Comparison of ENCODE assay signal across 19 mouse cellular contexts in genomic region chr12:16898221-16898620, GRCm38 (mm10). TPM values are rescaled to one million over a fixed set of nuclear protein-coding genes. Genes with fewer than 3 reads are reported as not detected.
DNase-seq lines count a peak whose midpoint lies in the region; ATAC-seq and TF ChIP-seq lines count a peak whose summit lies in the region.
"Had no signal": no experiment of that assay in that cellular context is flagged by ENCODE, and none has a peak within 500 bp of the region (broad histone marks: within the 10 kb centered on the region; RNA-seq: fewer than 3 reads in every experiment).

No protein-coding gene starts in this region.

- no peaks in the 10 kb centered on the region for H3K27me3 ChIP-seq in heart, embryonic 16.5 days (ENCODE audit: control insufficient read depth, insufficient read depth, low read length)
- H3K27me3 ChIP-seq in liver, embryonic 16.5 days (ENCODE audit: control insufficient read depth, insufficient read depth, low read depth, low read length) = no peaks in the 10 kb centered on the region
- H3K27me3 ChIP-seq: forebrain, embryonic 12.5 days; stomach, embryonic 15.5 days had no signal

- H3K4me2 ChIP-seq in heart, embryonic 16.5 days (ENCODE audit: low read depth, low read length) = no peak overlapping the region
- H3K4me2 ChIP-seq in liver, embryonic 16.5 days (ENCODE audit: low read depth, low read length) = peak overlapping the region; percentile 2; the same call in 1 of the 2 replicates
- H3K4me2 ChIP-seq: forebrain, embryonic 12.5 days; hindbrain, embryonic 14.5 days; stomach, embryonic 15.5 days had no signal

- no peak for ATAC-seq in heart, embryonic 16.5 days (replicated peaks; ENCODE audit: extremely low read depth, insufficient read depth, low FRiP score)
- no peak for ATAC-seq in liver, embryonic 16.5 days (ENCODE audit: low read depth)
- ATAC-seq: lung, postnatal 0 days; midbrain, embryonic 16.5 days had no signal

- intact Hi-C loops in gastrocnemius, adult 2 months (cut with DNase I) = loop anchor here (5.0 kb wide), 2 partner anchors 34 to 76 kb away; no protein-coding TSS in a partner anchor
- intact Hi-C loops in gastrocnemius, postnatal 36 days (cut with DNase I) = no loop called here

- peak overlapping the region; percentile 99; the same call in 1 of the 2 replicates for H3K4me3 ChIP-seq in gastrocnemius, adult 2 months
- H3K4me3 ChIP-seq in heart, embryonic 16.5 days (ENCODE audit: low read length) = no peak overlapping the region
- no peak overlapping the region for H3K4me3 ChIP-seq in liver, embryonic 16.5 days (ENCODE audit: low read depth, low read length)
- H3K4me3 ChIP-seq: embryonic facial prominence, embryonic 10.5 days; forebrain, embryonic 12.5 days; stomach, embryonic 15.5 days had no signal

- no peak overlapping the region; the same call in 1 of the 2 replicates for H3K9ac ChIP-seq in heart, embryonic 16.5 days (ENCODE audit: low read length)
- no peak overlapping the region for H3K9ac ChIP-seq in liver, embryonic 16.5 days (ENCODE audit: low read depth, low read length)
- H3K9ac ChIP-seq: forebrain, embryonic 12.5 days; hindbrain, embryonic 14.5 days; stomach, embryonic 15.5 days had no signal

- WGBS in heart, embryonic 16.5 days = 46% methylated on average over 2 of the region's 2 CpGs
- WGBS in liver, embryonic 16.5 days (ENCODE audit: insufficient replicate concordance) = 46% methylated on average over 2 of the region's 2 CpGs

- peaks cover 32% of the 10 kb centered on the region for H3K4me1 ChIP-seq in heart, embryonic 16.5 days (ENCODE audit: control insufficient read depth, insufficient read depth, low read length)
- peaks cover 36% of the 10 kb centered on the region for H3K4me1 ChIP-seq in liver, embryonic 16.5 days (ENCODE audit: control insufficient read depth, low read depth, low read length)

- no peaks in the 10 kb centered on the region for H3K9me3 ChIP-seq in heart, embryonic 16.5 days (replicated peaks; ENCODE audit: control insufficient read depth, low read length)
- H3K9me3 ChIP-seq in liver, embryonic 16.5 days (replicated peaks; ENCODE audit: control insufficient read depth, low read length) = no peaks in the 10 kb centered on the region
- H3K9me3 ChIP-seq: embryonic facial prominence, embryonic 10.5 days; forebrain, embryonic 12.5 days; stomach, embryonic 15.5 days had no signal

- no peaks in the 10 kb centered on the region for H3K36me3 ChIP-seq in heart, embryonic 16.5 days (ENCODE audit: control insufficient read depth, insufficient read depth)
- no peaks in the 10 kb centered on the region for H3K36me3 ChIP-seq in liver, embryonic 16.5 days (ENCODE audit: control insufficient read depth, insufficient read depth)
- H3K36me3 ChIP-seq: embryonic facial prominence, embryonic 10.5 days; forebrain, embryonic 12.5 days; stomach, embryonic 15.5 days had no signal

- DNase-seq in gastrocnemius, adult 2 months = no peak
- DNase-seq in gastrocnemius, postnatal 36 days = no peak
- DNase-seq in heart, adult 18-20 months = no peak
- DNase-seq in ES-CJ7 (ENCODE audit: low read depth, low spot score) = peak; percentile 47
- no peak for DNase-seq in lung, adult 18-20 months
- DNase-seq: adrenal gland, adult 8-10 months; B cell, adult 2 months; kidney, adult 8-10 months; kidney, postnatal 14 days; thymus, adult 18-20 months; thymus, postnatal 4 days had no signal

- H3K27ac ChIP-seq in gastrocnemius, adult 2 months = peak overlapping the region; percentile 99
- peak overlapping the region; percentile 42; the same call in 1 of the 2 replicates for H3K27ac ChIP-seq in heart, embryonic 16.5 days (ENCODE audit: low read length)
- H3K27ac ChIP-seq in liver, embryonic 16.5 days (ENCODE audit: low read length) = no peak overlapping the region
- H3K27ac ChIP-seq: embryonic facial prominence, embryonic 10.5 days; forebrain, embryonic 12.5 days; hindbrain, embryonic 14.5 days; stomach, embryonic 15.5 days had no signal

- TF ChIP-seq CTCF in gastrocnemius, adult 2 months (IDR thresholded peaks at IDR 0.05) = no peak

RNA-seq across cellular contexts. Expression of gene Rock2, which starts 3.5 kb away (rescaled TPM):
- 100 to 1,000 TPM in 1 of 2 experiments, 10 to 100 TPM in 1; 86.0 to 103 TPM for total RNA-seq in gastrocnemius, adult 2 months (2021)
- 10 to 100 TPM; 75.7 to 78.2 TPM for total RNA-seq in gastrocnemius, postnatal 36 days (2021)
- polyA plus RNA-seq in heart, embryonic 16.5 days (2015; fragmentation: Nextera tagmentation; extraction: Ambion mirVana) = 16.8 and 20.4 TPM in 2 replicates
- total RNA-seq in heart, adult 18-20 months (2021) = 10 to 100 TPM; 78.3 to 79.9 TPM
- polyA plus RNA-seq in liver, embryonic 16.5 days (2015; fragmentation: Nextera tagmentation; extraction: Ambion mirVana) = 4.3 TPM in 2 replicates
